Comparison of ENCODE assay signal across 9 mouse cellular contexts in the genomic region with DNA sequence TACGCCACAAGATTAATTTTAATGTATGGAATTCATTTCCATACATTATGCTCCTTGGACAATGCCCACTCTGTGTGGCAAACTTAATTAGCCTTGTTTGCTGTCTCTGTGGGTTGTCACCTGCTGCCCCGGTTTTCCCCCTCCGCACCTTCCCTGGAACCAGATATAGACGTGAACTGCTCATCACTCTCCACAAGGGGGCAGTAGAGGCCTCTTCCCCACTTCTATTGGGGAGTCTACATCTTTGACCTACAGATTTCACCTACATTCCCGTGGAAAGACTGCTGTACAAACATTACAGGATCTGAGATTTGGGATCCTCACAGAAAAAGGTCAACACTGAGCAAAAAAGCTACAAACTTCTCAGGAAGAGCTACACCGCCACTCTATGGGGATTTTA. TPM values are rescaled to one million over a fixed set of nuclear protein-coding genes. Genes with fewer than 3 reads are reported as not detected.
DNase-seq lines count a peak whose midpoint lies in the region; ATAC-seq and TF ChIP-seq lines count a peak whose summit lies in the region.
"Had no signal": no experiment of that assay in that cellular context is flagged by ENCODE, and none has a peak within 500 bp of the region (broad histone marks: within the 10 kb centered on the region; RNA-seq: fewer than 3 reads in every experiment).

No protein-coding gene starts in this region.

- H3K9ac ChIP-seq in heart, postnatal 0 days (replicated peaks; ENCODE audit: low read depth, low read length): no peak overlapping the region
- H3K9ac ChIP-seq in midbrain, postnatal 0 days (replicated peaks; ENCODE audit: low read length, poor library complexity, severe bottlenecking): no peak overlapping the region
- H3K9ac ChIP-seq in stomach, postnatal 0 days (ENCODE audit: low read length): no peak overlapping the region

- TF ChIP-seq CTCF in heart, postnatal 0 days (IDR thresholded peaks at IDR 0.05; ENCODE audit: low read depth): peak; percentile 73
- peak; percentile 73 for TF ChIP-seq CTCF in bone marrow, adult 2 months (IDR thresholded peaks at IDR 0.05; ENCODE audit: control insufficient read depth, insufficient read depth, low read length)
- peak; percentile 79 for TF ChIP-seq CTCF in midbrain, postnatal 0 days (IDR thresholded peaks at IDR 0.05)
- peak; percentile 92 for TF ChIP-seq CTCF in stomach, postnatal 0 days (IDR thresholded peaks at IDR 0.05; ENCODE audit: low read depth)

- no peak overlapping the region for H3K4me3 ChIP-seq in heart, postnatal 0 days (ENCODE audit: low read depth, low read length)
- no peak overlapping the region for H3K4me3 ChIP-seq in bone marrow, adult 2 months (replicated peaks; ENCODE audit: control insufficient read depth, low read depth, low read length)
- no peak overlapping the region for H3K4me3 ChIP-seq in midbrain, postnatal 0 days (ENCODE audit: low read depth, low read length)
- H3K4me3 ChIP-seq in stomach, postnatal 0 days (ENCODE audit: low read depth, low read length): no peak overlapping the region

- TF ChIP-seq EP300 in heart, postnatal 0 days (IDR thresholded peaks at IDR 0.05; ENCODE audit: low read depth): no peak
- TF ChIP-seq EP300 in stomach, postnatal 0 days (optimal IDR thresholded peaks at IDR 0.05): no peak

- H3K9me3 ChIP-seq in heart, postnatal 0 days (replicated peaks; ENCODE audit: control insufficient read depth, low read length): no peaks in the 10 kb centered on the region
- H3K9me3 ChIP-seq in midbrain, postnatal 0 days (ENCODE audit: low read length): no peaks in the 10 kb centered on the region
- no peaks in the 10 kb centered on the region for H3K9me3 ChIP-seq in stomach, postnatal 0 days (ENCODE audit: control insufficient read depth, low read length)

- TF ChIP-seq POLR2A in bone marrow, adult 2 months (IDR thresholded peaks at IDR 0.05; ENCODE audit: borderline replicate concordance, control insufficient read depth, low read depth, low read length): no peak

- H3K4me1 ChIP-seq in heart, postnatal 0 days (ENCODE audit: control insufficient read depth, insufficient read depth): peaks cover 4% of the 10 kb centered on the region; the same call in 1 of the 2 replicates
- peaks cover 3% of the 10 kb centered on the region for H3K4me1 ChIP-seq in bone marrow, adult 2 months (ENCODE audit: control insufficient read depth, insufficient read depth, low read length)
- H3K4me1 ChIP-seq in midbrain, postnatal 0 days (ENCODE audit: insufficient read depth, low read length): no peaks in the 10 kb centered on the region; the same call in 1 of the 2 replicates
- no peaks in the 10 kb centered on the region for H3K4me1 ChIP-seq in stomach, postnatal 0 days (replicated peaks; ENCODE audit: control insufficient read depth, insufficient read depth)

- peak; percentile 45 for DNase-seq in heart, postnatal 0 days (ENCODE audit: low spot score)
- no peak for DNase-seq in heart, adult 11 months
- DNase-seq in CD4-positive, CD25-positive, alpha-beta regulatory T cell, adult 2 months (ENCODE audit: low read depth, low spot score): peak; percentile 84
- peak; percentile 57 to 72 for DNase-seq in layer of hippocampus, postnatal 10 days (ENCODE audit: low spot score in 2 of 2)
- DNase-seq in midbrain, postnatal 0 days (ENCODE audit: low spot score): peak; percentile 57
- peak; percentile 55 for DNase-seq in stomach, postnatal 0 days (ENCODE audit: low spot score)

- ATAC-seq in heart, postnatal 0 days (ENCODE audit: insufficient read depth, low read depth): no peak
- 0 out of 2 replicates have a peak, but pooled peaks have one; percentile 45 for ATAC-seq in erythroid progenitor cell, adult 5-6 weeks (replicated peaks; ENCODE audit: low FRiP score, poor library complexity, severe bottlenecking)
- no peak for ATAC-seq in midbrain, postnatal 0 days (ENCODE audit: low FRiP score)
- ATAC-seq in stomach, postnatal 0 days (ENCODE audit: low FRiP score, low TSS enrichment): no peak

- no peak overlapping the region for H3K4me2 ChIP-seq in heart, postnatal 0 days (ENCODE audit: low read depth, low read length)
- no peak overlapping the region for H3K4me2 ChIP-seq in midbrain, postnatal 0 days (ENCODE audit: low read depth, low read length, poor library complexity, severe bottlenecking)
- no peak overlapping the region for H3K4me2 ChIP-seq in stomach, postnatal 0 days (replicated peaks; ENCODE audit: low read depth)

- no peaks in the 10 kb centered on the region for H3K36me3 ChIP-seq in heart, postnatal 0 days (replicated peaks; ENCODE audit: control insufficient read depth, insufficient read depth, low read length)
- H3K36me3 ChIP-seq in midbrain, postnatal 0 days (ENCODE audit: insufficient read depth, low read length): no peaks in the 10 kb centered on the region
- H3K36me3 ChIP-seq in stomach, postnatal 0 days (ENCODE audit: control insufficient read depth, insufficient read depth, low read length): no peaks in the 10 kb centered on the region

- 0 out of 2 replicates have a peak, but pooled peaks cover 4% of the 10 kb centered on the region for H3K27me3 ChIP-seq in heart, postnatal 0 days (ENCODE audit: control insufficient read depth, insufficient read depth, low read length)
- H3K27me3 ChIP-seq in midbrain, postnatal 0 days (ENCODE audit: insufficient read depth, low read length): no peaks in the 10 kb centered on the region; the same call in 1 of the 2 replicates
- H3K27me3 ChIP-seq in stomach, postnatal 0 days (ENCODE audit: control insufficient read depth, insufficient read depth, low read length): no peaks in the 10 kb centered on the region

- 29% methylated on average over 6 of the region's 6 CpGs for WGBS in heart, postnatal 0 days
- 30% methylated on average over 6 of the region's 6 CpGs for WGBS in bone marrow, adult 2 months
- 30% methylated on average over 6 of the region's 6 CpGs for WGBS in midbrain, postnatal 0 days
- 34% methylated on average over 6 of the region's 6 CpGs for WGBS in stomach, postnatal 0 days

- H3K27ac ChIP-seq in heart, postnatal 0 days (ENCODE audit: low read depth): no peak overlapping the region
- H3K27ac ChIP-seq in bone marrow, adult 2 months (ENCODE audit: control insufficient read depth, insufficient read depth, low read depth, low read length, poor library complexity): no peak overlapping the region
- H3K27ac ChIP-seq in midbrain, postnatal 0 days (ENCODE audit: low read depth, low read length): no peak overlapping the region
- no peak overlapping the region for H3K27ac ChIP-seq in stomach, postnatal 0 days (replicated peaks)

RNA-seq across cellular contexts. Expression of a gene that starts 1.0 kb away (rescaled TPM):
- not detected in 2 replicates for total RNA-seq in heart, postnatal 0 days (2014; rRNA removed; ENCODE audit: low replicate concordance)
- 0.29 and 0.36 TPM in 2 replicates for polyA plus RNA-seq in heart, postnatal 0 days (2015; fragmentation: Nextera tagmentation; extraction: Ambion mirVana)
- polyA plus RNA-seq in bone marrow, adult 2 months (2011; ENCODE audit: insufficient read depth, insufficient read length, low replicate concordance, missing spikeins): 0.45 and 8.5 TPM in 2 replicates
- total RNA-seq in erythroid progenitor cell, adult 5-6 weeks (2015; ENCODE audit: low replicate concordance): not detected in 2 replicates
- total RNA-seq in erythroid progenitor cell, adult 5-6 weeks (2017; ENCODE audit: low replicate concordance): not detected in 2 replicates
- total RNA-seq in layer of hippocampus, postnatal 10 days (2021): under 1 TPM in 1 of 2 experiments, not detected in 1; 0.16 TPM
- not detected in 2 replicates for total RNA-seq in midbrain, postnatal 0 days (2014; rRNA removed)
- 0.30 TPM in 1 of 2 replicates, not detected in the other for polyA plus RNA-seq in midbrain, postnatal 0 days (2015; fragmentation: Nextera tagmentation; extraction: Ambion mirVana)
- polyA plus RNA-seq in stomach, postnatal 0 days (2015; fragmentation: Nextera tagmentation; extraction: Ambion mirVana): 0.34 TPM in 1 of 2 replicates, not detected in the other

RNA-seq across cellular contexts. Expression of a gene that starts 4.0 kb away (rescaled TPM):
- total RNA-seq in heart, postnatal 0 days (2014; rRNA removed; ENCODE audit: low replicate concordance): 4.2 and 7.5 TPM in 2 replicates
- 7.0 and 7.5 TPM in 2 replicates for polyA plus RNA-seq in heart, postnatal 0 days (2015; fragmentation: Nextera tagmentation; extraction: Ambion mirVana)
- 8.0 and 13.8 TPM in 2 replicates for polyA plus RNA-seq in bone marrow, adult 2 months (2011; ENCODE audit: insufficient read depth, insufficient read length, low replicate concordance, missing spikeins)
- 7.1 and 7.9 TPM in 2 replicates for total RNA-seq in erythroid progenitor cell, adult 5-6 weeks (2015; ENCODE audit: low replicate concordance)
- total RNA-seq in erythroid progenitor cell, adult 5-6 weeks (2017; ENCODE audit: low replicate concordance): 4.4 and 9.9 TPM in 2 replicates
- 10 to 100 TPM; 10.3 to 10.5 TPM for total RNA-seq in layer of hippocampus, postnatal 10 days (2021)
- total RNA-seq in midbrain, postnatal 0 days (2014; rRNA removed): 12.1 and 13.6 TPM in 2 replicates
- 10.2 and 10.6 TPM in 2 replicates for polyA plus RNA-seq in midbrain, postnatal 0 days (2015; fragmentation: Nextera tagmentation; extraction: Ambion mirVana)
- polyA plus RNA-seq in stomach, postnatal 0 days (2015; fragmentation: Nextera tagmentation; extraction: Ambion mirVana): 10.4 and 11.2 TPM in 2 replicates

RNA-seq across cellular contexts. Expression of a gene that starts 17.9 kb away (rescaled TPM):
- total RNA-seq in heart, postnatal 0 days (2014; rRNA removed; ENCODE audit: low replicate concordance): not detected in 2 replicates
- polyA plus RNA-seq in heart, postnatal 0 days (2015; fragmentation: Nextera tagmentation; extraction: Ambion mirVana): not detected in 2 replicates
- polyA plus RNA-seq in bone marrow, adult 2 months (2011; ENCODE audit: insufficient read depth, insufficient read length, low replicate concordance, missing spikeins): 0.77 and 3.4 TPM in 2 replicates
- not detected in 2 replicates for total RNA-seq in erythroid progenitor cell, adult 5-6 weeks (2015; ENCODE audit: low replicate concordance)
- not detected in 2 replicates for total RNA-seq in erythroid progenitor cell, adult 5-6 weeks (2017; ENCODE audit: low replicate concordance)
- not detected for total RNA-seq in layer of hippocampus, postnatal 10 days (2021)
- not detected in 2 replicates for total RNA-seq in midbrain, postnatal 0 days (2014; rRNA removed)
- polyA plus RNA-seq in midbrain, postnatal 0 days (2015; fragmentation: Nextera tagmentation; extraction: Ambion mirVana): not detected in 2 replicates
- polyA plus RNA-seq in stomach, postnatal 0 days (2015; fragmentation: Nextera tagmentation; extraction: Ambion mirVana): not detected in 2 replicates

RNA-seq across cellular contexts. Expression of a gene that starts 28.3 kb away (rescaled TPM):
- not detected in 2 replicates for total RNA-seq in heart, postnatal 0 days (2014; rRNA removed; ENCODE audit: low replicate concordance)
- polyA plus RNA-seq in heart, postnatal 0 days (2015; fragmentation: Nextera tagmentation; extraction: Ambion mirVana): not detected in 2 replicates
- not detected in 2 replicates for polyA plus RNA-seq in bone marrow, adult 2 months (2011; ENCODE audit: insufficient read depth, insufficient read length, low replicate concordance, missing spikeins)
- not detected in 2 replicates for total RNA-seq in erythroid progenitor cell, adult 5-6 weeks (2015; ENCODE audit: low replicate concordance)
- total RNA-seq in erythroid progenitor cell, adult 5-6 weeks (2017; ENCODE audit: low replicate concordance): not detected in 2 replicates
- total RNA-seq in layer of hippocampus, postnatal 10 days (2021): not detected
- total RNA-seq in midbrain, postnatal 0 days (2014; rRNA removed): not detected in 2 replicates
- polyA plus RNA-seq in midbrain, postnatal 0 days (2015; fragmentation: Nextera tagmentation; extraction: Ambion mirVana): 0.28 and 0.50 TPM in 2 replicates
- polyA plus RNA-seq in stomach, postnatal 0 days (2015; fragmentation: Nextera tagmentation; extraction: Ambion mirVana): 0.13 and 0.33 TPM in 2 replicates
- polyA plus RNA-seq: liver, embryonic 16.5 days had no signal

RNA-seq across cellular contexts. Expression of a gene that starts 37.1 kb away (rescaled TPM):
- total RNA-seq in heart, postnatal 0 days (2014; rRNA removed; ENCODE audit: low replicate concordance): not detected in 2 replicates
- not detected in 2 replicates for polyA plus RNA-seq in heart, postnatal 0 days (2015; fragmentation: Nextera tagmentation; extraction: Ambion mirVana)
- not detected in 2 replicates for polyA plus RNA-seq in bone marrow, adult 2 months (2011; ENCODE audit: insufficient read depth, insufficient read length, low replicate concordance, missing spikeins)
- not detected in 2 replicates for total RNA-seq in erythroid progenitor cell, adult 5-6 weeks (2015; ENCODE audit: low replicate concordance)
- total RNA-seq in erythroid progenitor cell, adult 5-6 weeks (2017; ENCODE audit: low replicate concordance): not detected in 2 replicates
- total RNA-seq in layer of hippocampus, postnatal 10 days (2021): not detected
- total RNA-seq in midbrain, postnatal 0 days (2014; rRNA removed): not detected in 2 replicates
- polyA plus RNA-seq in midbrain, postnatal 0 days (2015; fragmentation: Nextera tagmentation; extraction: Ambion mirVana): not detected in 2 replicates
- polyA plus RNA-seq in stomach, postnatal 0 days (2015; fragmentation: Nextera tagmentation; extraction: Ambion mirVana): 0.08 TPM in 1 of 2 replicates, not detected in the other
- polyA plus RNA-seq: liver, embryonic 16.5 days had no signal
